Mouse (Mus musculus) small intestine, adult 2 months (tissue): Measurements from ENCODE around the gene Col4a3bp. TPM values are rescaled to one million over a fixed set of nuclear protein-coding genes. Genes with fewer than 3 reads are reported as not detected.
A peak's percentile ranks its signal among the peaks of the same experiment; 100 is the strongest.

Source experiments
- H3K27ac ChIP-seq: fragments of 200-500 bp; 2 replicates; pipeline ENCODE4 v1.5.1; 2012; ENCODE audit warnings: low read depth, low read length, control low read depth, inconsistent platforms; ENCODE audit not compliant: insufficient read depth
- H3K27me3 ChIP-seq: fragments of 200-500 bp; 2 replicates; pipeline ENCODE4 v1.6.1; 2012; ENCODE audit warnings: mild to moderate bottlenecking, moderate library complexity, low read length, inconsistent platforms; ENCODE audit not compliant: control insufficient read depth, insufficient read depth
- H3K36me3 ChIP-seq: fragments of 200-500 bp; 2 replicates; pipeline ENCODE4 v1.6.1; 2012; ENCODE audit warnings: mild to moderate bottlenecking, low read length, control low read depth, inconsistent platforms; ENCODE audit not compliant: control insufficient read depth, insufficient read depth
- H3K4me1 ChIP-seq: fragments of 200-500 bp; 2 replicates; pipeline ENCODE4 v1.6.1; 2012; ENCODE audit warnings: low read length, inconsistent platforms, mixed read lengths; ENCODE audit not compliant: control insufficient read depth, insufficient read depth, insufficient read length
- H3K4me3 ChIP-seq: fragments of 200-500 bp; 2 replicates; pipeline ENCODE4 v1.5.1; 2012; ENCODE audit warnings: low read depth, mild to moderate bottlenecking, control low read depth, inconsistent platforms, low read length, moderate library complexity
- CTCF ChIP-seq: fragments of 200-500 bp; IDR thresholded peaks from 2 replicates; pipeline ENCODE4 v1.5.1; 2012; ENCODE audit warnings: low read depth, mild to moderate bottlenecking, control low read depth, inconsistent platforms, low read length, moderate library complexity, mixed read lengths; ENCODE audit not compliant: insufficient replicate concordance, insufficient read length; ENCODE audit errors: extremely low read depth
- POLR2A ChIP-seq: fragments of 200-500 bp; IDR thresholded peaks from 2 replicates; pipeline ENCODE4 v1.6.1; 2012; ENCODE audit warnings: low read depth, mild to moderate bottlenecking, control low read depth, inconsistent platforms, low read length, moderate library complexity
- WGBS: fragments of 180-500 bp; shearing (Covaris S2); methylation state at CpG from one replicate; pipeline ENCODE4 v1.1.7; 2018; 5-methylcytosine and 5-hydroxymethylcytosine counted together
- polyA plus RNA-seq: library from polyadenylated mRNA; depleted of rRNA; stranded (reverse); fragments of >200 nt; gene quantifications from 2 replicates; pipeline ENCODE4 v1.2.3, GENCODE M21; 2012

The Col4a3bp gene
- polyA plus RNA-seq, 1 experiment: 12.7 TPM

DNA sequence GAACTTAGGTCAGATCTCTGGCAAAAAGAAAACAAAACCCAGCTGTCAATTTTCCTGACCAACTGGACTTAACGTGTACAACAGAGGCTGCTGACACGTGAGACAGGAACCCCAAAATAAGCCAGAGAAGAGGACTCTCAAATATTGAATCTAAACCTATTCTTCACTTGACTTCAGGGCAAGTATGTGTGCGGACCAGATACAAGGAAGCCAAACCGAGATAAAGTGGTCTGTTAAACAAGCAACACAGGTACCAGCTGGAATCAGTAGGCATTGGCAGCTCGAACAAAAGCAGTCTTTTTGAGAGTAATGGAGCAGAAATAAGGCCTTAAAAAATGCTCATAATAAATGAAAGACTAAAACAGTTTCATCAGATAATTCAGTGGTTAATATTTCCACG is 25.6 kb downstream of the Col4a3bp start:
- peaks cover 4% of the 10 kb centered on the region; the same call in 1 of the 2 replicates for H3K4me1 ChIP-seq
- peaks cover 7% of the 10 kb centered on the region for H3K36me3 ChIP-seq
- no peak overlapping the region for H3K27ac ChIP-seq
- 71% methylated on average over 6 of the region's 6 CpGs for whole genome bisulfite sequencing
- TF ChIP-seq CTCF (no peak), POLR2A (no peak)
- no peaks in the 10 kb centered on the region for H3K27me3 ChIP-seq
- no peak overlapping the region for H3K4me3 ChIP-seq

DNA sequence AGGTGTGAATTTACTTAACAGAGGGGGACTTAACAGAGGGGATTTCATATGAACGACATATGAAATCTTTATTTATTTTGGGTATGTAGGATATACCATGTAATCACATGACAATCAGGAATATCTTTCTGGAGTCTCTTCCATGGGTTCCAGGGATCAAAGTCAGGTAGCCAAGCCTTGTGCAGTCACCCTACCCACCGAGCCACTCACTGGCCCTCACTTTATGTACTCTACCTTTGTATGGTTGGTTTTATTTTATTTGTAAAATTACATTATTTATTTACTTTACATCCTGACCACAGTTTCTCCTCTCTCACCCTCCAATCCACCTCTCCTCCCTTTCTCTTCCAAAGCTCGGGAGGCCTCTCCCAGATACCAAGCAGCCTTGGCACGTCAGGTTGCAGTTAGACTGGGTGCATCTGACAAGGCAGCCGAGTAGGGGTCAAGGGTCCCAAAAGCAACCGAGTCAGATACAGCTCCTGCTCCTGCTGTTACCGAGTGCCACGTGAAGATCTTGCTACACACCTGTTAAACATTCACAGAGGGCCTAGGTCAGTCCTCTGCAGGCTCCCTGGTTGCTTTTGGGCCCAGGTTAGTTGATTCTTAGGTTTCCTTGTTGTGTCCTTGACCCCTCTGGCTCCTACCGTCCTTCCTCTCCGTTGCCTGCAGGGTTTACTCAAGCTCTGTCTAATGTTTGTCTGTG is 28.0 kb downstream of the Col4a3bp start:
- Histone ChIP-seq H3K4me1 (peaks cover 4% of the 10 kb centered on the region; the same call in 1 of the 2 replicates), H3K36me3 (peaks cover 13% of the 10 kb centered on the region), H3K27ac (peak overlapping the region; percentile 45), H3K4me3 (no peak overlapping the region), H3K27me3 (no peaks in the 10 kb centered on the region)
- TF ChIP-seq POLR2A (no peak), CTCF (no peak)
- 24% methylated on average over 10 of the region's 10 CpGs for WGBS

DNA sequence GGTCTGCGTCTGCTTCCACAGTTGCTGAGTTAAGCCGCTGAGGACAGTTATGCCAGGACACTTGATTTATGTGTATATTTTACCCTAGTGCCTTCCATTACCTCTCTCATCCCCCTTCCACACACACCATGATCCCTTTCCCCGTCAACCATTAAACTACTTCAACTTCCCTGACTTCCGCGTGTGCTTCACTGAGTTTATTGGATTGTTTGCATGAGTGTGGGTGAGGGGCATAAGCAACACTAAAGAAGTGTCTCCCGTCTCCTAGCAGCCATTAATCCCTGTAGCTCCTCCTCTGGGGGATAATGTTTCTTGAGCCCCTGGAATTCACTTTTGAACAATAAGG is 28.6 kb downstream of the Col4a3bp start:
- H3K27ac ChIP-seq: peak overlapping the region; percentile 45
- H3K36me3 ChIP-seq: peaks cover 13% of the 10 kb centered on the region
- H3K4me1 ChIP-seq: peaks cover 4% of the 10 kb centered on the region; the same call in 1 of the 2 replicates
- TF ChIP-seq CTCF (no peak), POLR2A (no peak)
- no peak overlapping the region for H3K4me3 ChIP-seq
- no peaks in the 10 kb centered on the region for H3K27me3 ChIP-seq
- 45% methylated on average over 6 of the region's 6 CpGs for WGBS

DNA sequence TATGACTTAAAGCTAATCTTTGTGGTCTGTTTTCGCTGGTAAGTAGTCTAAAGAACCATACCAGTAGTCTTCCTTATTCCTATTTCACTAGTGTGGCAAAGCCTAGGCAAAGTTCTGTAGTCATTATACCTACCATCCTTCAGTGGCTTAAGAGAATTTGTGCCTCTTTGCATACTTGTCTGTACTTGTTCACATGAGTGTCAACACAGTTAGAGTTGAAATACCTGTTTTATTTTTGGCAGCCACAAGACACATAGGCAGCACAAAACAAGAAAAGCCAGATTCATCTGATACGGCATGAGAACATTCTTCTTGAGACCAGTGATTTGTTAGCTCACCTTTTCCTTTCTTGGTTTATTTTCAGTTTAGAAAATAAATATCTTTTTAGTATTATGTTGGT is 31.8 kb downstream of the Col4a3bp start:
- peaks cover 4% of the 10 kb centered on the region; the same call in 1 of the 2 replicates for H3K4me1 ChIP-seq
- no peaks in the 10 kb centered on the region for H3K27me3 ChIP-seq
- H3K36me3 ChIP-seq: peaks cover 10% of the 10 kb centered on the region; the same call in 1 of the 2 replicates
- H3K4me3 ChIP-seq: no peak overlapping the region
- TF ChIP-seq POLR2A (no peak), CTCF (no peak)
- H3K27ac ChIP-seq: no peak overlapping the region
- 85% methylated on average over 2 of the region's 2 CpGs for WGBS

DNA sequence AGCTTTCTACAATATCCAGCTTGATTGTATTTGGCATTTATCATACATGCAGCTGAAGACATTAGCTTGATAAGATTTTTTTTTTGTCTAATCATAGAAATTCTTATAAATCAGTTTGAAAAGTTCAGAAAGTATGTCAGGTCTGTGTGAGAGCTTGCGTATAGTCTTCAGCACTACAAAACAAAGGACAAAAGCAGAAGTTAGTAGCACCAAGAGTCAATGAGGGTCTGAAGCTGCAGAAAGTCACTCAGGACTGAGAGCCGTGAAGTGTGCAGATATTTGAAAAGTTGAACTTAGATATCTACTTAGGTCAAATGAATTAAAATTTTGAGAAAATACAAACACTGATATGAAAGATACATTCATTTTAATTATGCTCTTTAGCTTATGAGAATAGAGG is 36.7 kb downstream of the Col4a3bp start:
- Histone ChIP-seq H3K4me1 (no peaks in the 10 kb centered on the region), H3K4me3 (no peak overlapping the region), H3K36me3 (0 out of 2 replicates have a peak, but pooled peaks cover 1% of the 10 kb centered on the region), H3K27ac (no peak overlapping the region), H3K27me3 (no peaks in the 10 kb centered on the region)
- 84% methylated on average over 2 of the region's 2 CpGs for WGBS
- TF ChIP-seq CTCF (no peak), POLR2A (no peak)

DNA sequence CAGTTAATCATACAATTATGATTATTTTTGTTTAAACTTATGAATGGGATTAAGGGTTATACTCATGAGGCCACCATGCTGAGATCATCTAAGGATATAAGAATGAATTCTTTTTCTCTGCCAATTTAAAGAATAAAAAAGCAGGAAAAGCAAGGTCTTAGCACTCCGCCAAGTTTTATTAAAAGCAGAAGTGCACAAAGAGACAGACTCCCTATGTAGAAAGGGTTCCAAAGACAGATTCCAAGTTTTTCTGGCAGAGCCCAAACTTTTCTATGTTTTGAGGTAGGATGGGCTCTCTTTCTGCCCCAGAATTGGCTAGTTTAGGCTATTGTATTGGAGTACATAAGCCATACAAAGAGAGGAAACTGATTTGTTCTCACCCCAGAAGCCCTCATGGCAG is 37.6 kb downstream of the Col4a3bp start:
- TF ChIP-seq POLR2A (no peak), CTCF (no peak)
- H3K27me3 ChIP-seq: no peaks in the 10 kb centered on the region
- no peaks in the 10 kb centered on the region for H3K4me1 ChIP-seq
- no peak overlapping the region for H3K27ac ChIP-seq
- WGBS: 86% methylated on average over 1 of the region's 1 CpGs
- peaks cover 2% of the 10 kb centered on the region; the same call in 1 of the 2 replicates for H3K36me3 ChIP-seq
- no peak overlapping the region for H3K4me3 ChIP-seq

DNA sequence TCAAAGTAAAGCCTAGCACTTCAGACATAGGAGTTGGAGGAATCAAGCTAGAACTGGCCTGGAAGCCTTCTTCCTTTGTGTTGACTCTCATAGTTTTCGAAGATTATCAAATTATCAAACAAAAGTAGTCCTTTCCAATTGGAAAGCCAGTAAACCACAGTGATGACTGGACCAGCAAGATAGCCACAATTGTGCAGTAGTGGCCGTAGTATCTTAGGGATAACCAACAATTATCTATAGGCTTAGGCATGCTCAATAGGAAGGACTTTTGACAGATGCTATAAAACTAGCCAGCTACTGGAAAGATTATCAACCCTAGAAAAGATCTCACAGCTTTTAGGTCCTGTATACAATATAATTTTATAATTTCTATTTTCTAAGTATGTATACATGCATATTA is 41.8 kb downstream of the Col4a3bp start:
- Histone ChIP-seq H3K27ac (no peak overlapping the region), H3K4me1 (no peaks in the 10 kb centered on the region), H3K36me3 (peaks cover 5% of the 10 kb centered on the region), H3K4me3 (no peak overlapping the region), H3K27me3 (no peaks in the 10 kb centered on the region)
- 91% methylated on average over 2 of the region's 2 CpGs for WGBS
- no peak for TF ChIP-seq CTCF
- no peak for TF ChIP-seq POLR2A
